Mouse (Mus musculus): ENCODE results near the gene Hcn3. TPM values are rescaled to one million over a fixed set of nuclear protein-coding genes. Genes with fewer than 3 reads are reported as not detected.

Hcn3 gene
- polyA plus RNA-seq, 1 experiment from 2014 or later: 0.19 TPM

DNA sequence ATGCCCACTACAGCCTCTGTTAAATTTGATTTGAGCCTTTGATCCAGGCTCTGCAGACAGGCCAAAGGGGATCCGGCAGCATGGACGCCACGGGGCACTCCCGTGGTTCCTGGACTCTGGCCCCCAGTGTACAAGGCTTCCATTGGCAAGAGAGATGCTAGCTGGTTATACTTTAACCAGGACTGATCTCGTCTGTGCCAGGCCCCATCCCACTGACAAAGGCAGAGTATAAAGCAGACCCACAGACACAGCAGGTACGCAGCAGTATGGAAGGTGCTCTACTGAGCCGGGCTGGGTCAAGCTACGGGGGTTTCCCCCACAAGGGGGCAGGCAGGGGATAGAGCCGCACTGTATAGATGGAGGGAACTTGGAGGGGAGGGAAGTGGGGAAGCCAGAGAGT lies 23.6 kb downstream of the Hcn3 start:
- DNase-seq (ENCODE audit: low spot score) (no peak), ATAC-seq (peak; percentile 54; the same call in 1 of the 2 replicates)
- Histone ChIP-seq H3K9ac (replicated peaks; ENCODE audit: low read depth) (no peak overlapping the region), H3K27ac (ENCODE audit: low read length) (no peak overlapping the region), H3K9me3 (ENCODE audit: low read length) (no peaks in the 10 kb centered on the region), H3K36me3 (ENCODE audit: insufficient read depth, low read length) (no peaks in the 10 kb centered on the region), H3K4me2 (replicated peaks; ENCODE audit: low read depth, low read length) (no peak overlapping the region), H3K4me1 (ENCODE audit: insufficient read depth, low read depth, low read length) (no peaks in the 10 kb centered on the region), H3K4me3 (ENCODE audit: low read depth, low read length) (no peak overlapping the region), H3K27me3 (replicated peaks; ENCODE audit: insufficient read depth, low read length) (no peaks in the 10 kb centered on the region)
- 33% methylated on average over 9 of the region's 9 CpGs for WGBS
- TF ChIP-seq EP300 (IDR thresholded peaks at IDR 0.05) (no peak), CTCF (IDR thresholded peaks at IDR 0.05) (peak; percentile 36)

DNA sequence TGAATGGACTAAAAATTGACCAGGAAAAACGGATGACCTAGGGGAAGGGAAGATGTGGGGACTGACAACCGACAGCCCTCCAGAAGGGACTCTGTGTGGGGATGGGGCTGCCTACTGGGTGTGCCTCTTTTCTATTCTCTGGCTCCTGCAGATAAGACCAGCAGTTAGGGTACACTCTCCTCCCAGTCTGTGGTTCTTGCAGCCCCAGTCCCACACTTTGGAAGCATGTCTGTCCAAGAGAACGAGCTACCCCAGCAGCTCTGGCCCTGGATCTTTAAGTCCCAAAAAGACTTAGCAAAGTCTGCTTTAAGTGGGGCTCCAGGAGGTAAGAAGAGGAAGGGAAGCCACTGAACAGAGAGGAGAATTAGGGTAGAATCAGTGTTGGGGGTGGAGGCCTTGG lies 24.0 kb downstream of the Hcn3 start, which contains the start of gene Pklr:
TSS of gene Pklr (plus strand) at position 185 of the 400 bp plus-strand sequence.
- 65% methylated on average over 3 of the region's 3 CpGs for WGBS
- Histone ChIP-seq H3K27me3 (replicated peaks; ENCODE audit: insufficient read depth, low read length) (no peaks in the 10 kb centered on the region), H3K27ac (ENCODE audit: low read length) (no peak within 1 kb of the TSS), H3K4me1 (ENCODE audit: insufficient read depth, low read depth, low read length) (no peaks in the 10 kb centered on the region), H3K4me2 (replicated peaks; ENCODE audit: low read depth, low read length) (no peak within 1 kb of the TSS), H3K9ac (replicated peaks; ENCODE audit: low read depth) (no peak within 1 kb of the TSS), H3K36me3 (ENCODE audit: insufficient read depth, low read length) (no peaks in the 10 kb centered on the region), H3K9me3 (ENCODE audit: low read length) (no peaks in the 10 kb centered on the region), H3K4me3 (ENCODE audit: low read depth, low read length) (no peak within 1 kb of the TSS)
- DNase-seq (ENCODE audit: low spot score): no peak
- no peak for ATAC-seq
- no peak for TF ChIP-seq CTCF (IDR thresholded peaks at IDR 0.05)
- no peak for TF ChIP-seq EP300 (IDR thresholded peaks at IDR 0.05)

DNA sequence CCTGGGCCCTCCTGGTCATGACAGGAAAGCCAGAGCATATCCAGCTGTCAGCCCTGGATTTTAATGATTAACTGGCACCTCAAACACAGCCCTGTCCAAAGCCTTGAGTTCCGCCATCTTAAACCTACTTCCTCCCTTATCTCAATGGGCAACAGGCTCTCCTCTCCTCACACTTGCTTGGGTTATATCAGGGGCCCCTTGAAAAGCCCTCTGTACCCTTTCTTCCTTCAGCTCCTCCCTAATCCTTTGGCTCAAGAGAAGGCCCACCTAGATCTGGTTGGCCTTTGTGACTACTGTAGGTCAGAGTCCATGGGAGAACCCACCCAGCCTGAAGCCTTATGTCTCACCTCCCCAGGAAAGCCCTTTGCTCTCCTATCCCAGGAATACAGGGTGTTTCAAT lies 26.2 kb downstream of the Hcn3 start:
- Histone ChIP-seq H3K9ac (replicated peaks; ENCODE audit: low read depth) (no peak overlapping the region), H3K9me3 (ENCODE audit: low read length) (no peaks in the 10 kb centered on the region), H3K4me3 (ENCODE audit: low read depth, low read length) (no peak overlapping the region), H3K27ac (ENCODE audit: low read length) (no peak overlapping the region), H3K4me2 (replicated peaks; ENCODE audit: low read depth, low read length) (no peak overlapping the region), H3K27me3 (replicated peaks; ENCODE audit: insufficient read depth, low read length) (no peaks in the 10 kb centered on the region), H3K36me3 (ENCODE audit: insufficient read depth, low read length) (no peaks in the 10 kb centered on the region), H3K4me1 (ENCODE audit: insufficient read depth, low read depth, low read length) (no peaks in the 10 kb centered on the region)
- ATAC-seq: no peak
- DNase-seq (ENCODE audit: low spot score): no peak
- TF ChIP-seq CTCF (IDR thresholded peaks at IDR 0.05) (no peak), EP300 (IDR thresholded peaks at IDR 0.05) (no peak)
- 60% methylated on average over 1 of the region's 1 CpGs for WGBS

DNA sequence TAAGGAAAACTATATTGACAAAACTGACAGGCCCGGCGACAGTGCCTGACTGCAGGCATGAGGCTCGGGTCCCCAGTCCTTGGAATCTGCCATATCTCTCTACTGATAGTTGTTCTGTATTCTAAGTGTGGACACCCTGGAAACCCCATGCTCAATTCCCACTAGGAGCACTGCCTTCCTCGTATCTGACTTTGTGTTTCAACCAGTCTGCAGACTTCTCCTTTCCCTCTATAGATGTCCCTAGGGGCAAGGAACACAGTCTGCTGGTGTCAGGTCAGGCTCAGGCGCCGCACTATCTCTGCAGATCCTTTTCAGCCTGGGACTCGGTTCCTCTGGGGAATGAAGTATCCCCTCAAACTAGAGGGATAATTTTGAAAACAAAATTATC lies 26.9 kb downstream of the Hcn3 start:
- H3K27me3 ChIP-seq (replicated peaks; ENCODE audit: insufficient read depth, low read length): no peaks in the 10 kb centered on the region
- 70% methylated on average over 7 of the region's 7 CpGs for WGBS
- no peak overlapping the region for H3K9ac ChIP-seq (replicated peaks; ENCODE audit: low read depth)
- no peak for TF ChIP-seq EP300 (IDR thresholded peaks at IDR 0.05)
- no peak for TF ChIP-seq CTCF (IDR thresholded peaks at IDR 0.05)
- H3K4me1 ChIP-seq (ENCODE audit: insufficient read depth, low read depth, low read length): no peaks in the 10 kb centered on the region
- ATAC-seq (no peak), DNase-seq (ENCODE audit: low spot score) (no peak)
- H3K4me3 ChIP-seq (ENCODE audit: low read depth, low read length): no peak overlapping the region
- no peaks in the 10 kb centered on the region for H3K9me3 ChIP-seq (ENCODE audit: low read length)
- no peak overlapping the region for H3K4me2 ChIP-seq (replicated peaks; ENCODE audit: low read depth, low read length)
- H3K27ac ChIP-seq (ENCODE audit: low read length): no peak overlapping the region
- H3K36me3 ChIP-seq (ENCODE audit: insufficient read depth, low read length): no peaks in the 10 kb centered on the region

DNA sequence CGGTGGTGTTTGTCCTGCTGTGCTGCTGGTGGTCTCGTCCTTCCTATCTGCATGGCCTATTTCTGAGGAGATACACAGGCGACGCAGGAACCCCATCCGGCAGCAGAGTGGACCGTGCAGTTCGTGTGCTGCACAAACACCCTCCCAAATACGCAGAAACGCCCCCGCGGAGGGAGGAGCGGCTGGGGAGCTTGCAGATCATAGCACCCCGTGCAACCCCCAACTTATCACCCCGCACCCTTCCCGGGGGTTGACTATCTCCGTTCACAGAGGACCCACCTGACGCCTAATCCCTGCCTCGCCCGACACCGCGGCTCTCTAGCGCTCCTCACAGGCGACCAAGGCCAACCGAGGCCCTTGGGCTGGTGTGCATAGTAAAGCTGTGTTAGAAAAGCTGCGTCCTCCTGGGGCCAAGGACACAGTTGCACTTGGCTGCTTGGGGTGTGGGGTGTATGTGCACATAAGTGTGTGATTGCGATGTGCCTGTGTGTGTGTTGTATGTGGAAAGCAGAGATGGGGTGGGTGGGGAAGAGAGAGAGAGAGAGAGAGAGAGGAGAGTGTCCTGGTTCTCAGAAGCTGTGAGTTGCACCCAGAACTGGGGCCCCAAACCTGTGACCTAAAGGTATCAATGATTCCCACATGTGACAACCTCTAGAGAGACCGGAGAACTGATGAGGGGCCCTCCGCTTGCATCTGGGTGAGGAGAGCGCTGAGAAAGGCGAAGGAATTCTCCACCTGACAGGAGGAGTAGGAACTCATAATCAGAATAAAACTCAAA lies 27.5 kb downstream of the Hcn3 start:
- Histone ChIP-seq H3K27ac (ENCODE audit: low read length) (no peak overlapping the region), H3K4me1 (ENCODE audit: insufficient read depth, low read depth, low read length) (no peaks in the 10 kb centered on the region), H3K9ac (replicated peaks; ENCODE audit: low read depth) (no peak overlapping the region), H3K4me2 (replicated peaks; ENCODE audit: low read depth, low read length) (peak overlapping the region; percentile 52), H3K36me3 (ENCODE audit: insufficient read depth, low read length) (no peaks in the 10 kb centered on the region), H3K4me3 (ENCODE audit: low read depth, low read length) (0 out of 2 replicates have a peak overlapping the region, but pooled peaks have one; percentile 8), H3K9me3 (ENCODE audit: low read length) (no peaks in the 10 kb centered on the region), H3K27me3 (replicated peaks; ENCODE audit: insufficient read depth, low read length) (no peaks in the 10 kb centered on the region)
- WGBS: 14% methylated on average over 29 of the region's 30 CpGs
- ATAC-seq: peak; percentile 37; the same call in 1 of the 2 replicates
- DNase-seq (ENCODE audit: low spot score): peak; percentile 42
- no peak for TF ChIP-seq EP300 (IDR thresholded peaks at IDR 0.05)
- peak; percentile 67 for TF ChIP-seq CTCF (IDR thresholded peaks at IDR 0.05)

DNA sequence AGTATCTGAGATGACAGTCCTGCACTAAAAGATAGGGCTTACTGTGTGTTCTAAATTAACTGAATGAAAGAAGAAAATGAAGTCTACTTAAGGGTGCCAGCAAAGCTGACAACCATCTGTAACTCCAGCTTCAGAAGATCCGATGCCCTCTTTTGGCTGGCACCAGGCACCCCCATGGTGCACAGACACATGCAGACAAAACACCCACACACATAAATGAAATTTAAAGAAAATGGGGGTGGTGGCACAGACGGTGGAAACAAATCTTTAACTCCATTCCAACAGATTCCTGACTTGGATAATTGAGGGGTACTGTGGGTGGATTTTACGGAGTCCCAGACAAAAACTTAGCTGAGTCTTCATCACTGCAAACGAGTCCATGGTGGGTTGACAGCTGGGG lies 28.2 kb downstream of the Hcn3 start:
- 44% methylated on average over 4 of the region's 4 CpGs for WGBS
- Histone ChIP-seq H3K9ac (replicated peaks; ENCODE audit: low read depth) (no peak overlapping the region), H3K4me2 (replicated peaks; ENCODE audit: low read depth, low read length) (peak overlapping the region; percentile 52; the same call in 1 of the 2 replicates), H3K9me3 (ENCODE audit: low read length) (no peaks in the 10 kb centered on the region), H3K4me1 (ENCODE audit: insufficient read depth, low read depth, low read length) (no peaks in the 10 kb centered on the region), H3K36me3 (ENCODE audit: insufficient read depth, low read length) (no peaks in the 10 kb centered on the region), H3K27ac (ENCODE audit: low read length) (no peak overlapping the region), H3K4me3 (ENCODE audit: low read depth, low read length) (no peak overlapping the region), H3K27me3 (replicated peaks; ENCODE audit: insufficient read depth, low read length) (no peaks in the 10 kb centered on the region)
- no peak for ATAC-seq
- no peak for DNase-seq (ENCODE audit: low spot score)
- TF ChIP-seq EP300 (IDR thresholded peaks at IDR 0.05) (no peak), CTCF (IDR thresholded peaks at IDR 0.05) (no peak)

Data from lung, postnatal 0 days (tissue).